Comparison of ENCODE assay signal across 28 mouse cellular contexts in the genomic region with DNA sequence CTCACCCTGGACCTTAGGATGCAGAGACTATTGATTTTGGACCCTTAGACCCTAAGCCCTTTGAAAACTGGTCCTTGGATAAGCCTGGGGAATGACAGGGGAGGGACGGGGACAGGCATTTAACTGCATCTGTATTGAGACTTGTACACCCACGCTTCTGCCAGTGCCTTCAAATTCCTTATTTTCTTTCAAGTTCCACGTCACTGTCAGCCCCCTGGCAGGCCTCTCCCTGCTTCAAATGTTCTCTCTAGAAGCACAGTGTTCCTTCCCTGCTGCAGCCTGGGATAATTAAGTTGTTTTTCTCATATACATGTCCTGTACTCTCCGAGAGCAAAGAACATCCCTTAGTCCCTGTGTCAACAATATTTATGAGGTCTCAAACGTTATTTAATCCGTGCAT. TPM values are rescaled to one million over a fixed set of nuclear protein-coding genes. Genes with fewer than 3 reads are reported as not detected.
DNase-seq lines count a peak whose midpoint lies in the region; ATAC-seq and TF ChIP-seq lines count a peak whose summit lies in the region.
"Had no signal": no experiment of that assay in that cellular context is flagged by ENCODE, and none has a peak within 500 bp of the region (broad histone marks: within the 10 kb centered on the region; RNA-seq: fewer than 3 reads in every experiment).

No protein-coding gene starts in this region.

- no peak overlapping the region for H3K9ac ChIP-seq in kidney, postnatal 0 days (ENCODE audit: low read depth, low read length)
- no peak overlapping the region for H3K9ac ChIP-seq in midbrain, embryonic 14.5 days (replicated peaks; ENCODE audit: low read length)
- H3K9ac ChIP-seq in midbrain, embryonic 16.5 days (ENCODE audit: low read depth, low read length), result no peak overlapping the region
- H3K9ac ChIP-seq: forebrain, embryonic 13.5 days; heart, embryonic 12.5 days; heart, embryonic 15.5 days; hindbrain, embryonic 13.5 days had no signal

- WGBS in kidney, postnatal 0 days, result 40% methylated on average over 6 of the region's 6 CpGs
- 45% methylated on average over 6 of the region's 6 CpGs for WGBS in midbrain, embryonic 14.5 days
- 52% methylated on average over 6 of the region's 6 CpGs for WGBS in midbrain, embryonic 16.5 days

- no peak for TF ChIP-seq CTCF in kidney, postnatal 0 days (IDR thresholded peaks at IDR 0.05; ENCODE audit: low read depth)
- no peak for TF ChIP-seq CTCF in brain, embryonic 14.5 days (IDR thresholded peaks at IDR 0.05; ENCODE audit: borderline replicate concordance, extremely low read depth, insufficient read depth, insufficient read length)

- no peak overlapping the region for H3K27ac ChIP-seq in kidney, postnatal 0 days
- no peak overlapping the region for H3K27ac ChIP-seq in midbrain, embryonic 14.5 days (replicated peaks; ENCODE audit: low read depth, low read length)
- H3K27ac ChIP-seq in midbrain, embryonic 16.5 days (ENCODE audit: low read length), result no peak overlapping the region
- H3K27ac ChIP-seq: forebrain, embryonic 10.5 days; forebrain, embryonic 13.5 days; heart, embryonic 15.5 days; hindbrain, embryonic 10.5 days; hindbrain, embryonic 13.5 days had no signal

- no peaks in the 10 kb centered on the region for H3K9me3 ChIP-seq in kidney, postnatal 0 days (replicated peaks; ENCODE audit: low read length)
- H3K9me3 ChIP-seq in midbrain, embryonic 14.5 days (ENCODE audit: control insufficient read depth, low read length), result no peaks in the 10 kb centered on the region
- no peaks in the 10 kb centered on the region for H3K9me3 ChIP-seq in midbrain, embryonic 16.5 days (replicated peaks; ENCODE audit: control insufficient read depth, low read length, poor library complexity, severe bottlenecking)
- H3K9me3 ChIP-seq: forebrain, embryonic 10.5 days; forebrain, embryonic 13.5 days; G1E; heart, embryonic 12.5 days; heart, embryonic 15.5 days; hindbrain, embryonic 10.5 days; hindbrain, embryonic 13.5 days had no signal

- no peak for ATAC-seq in kidney, postnatal 0 days (replicated peaks; ENCODE audit: low FRiP score, low read depth)
- ATAC-seq in midbrain, embryonic 14.5 days (ENCODE audit: low FRiP score, low TSS enrichment), result no peak
- ATAC-seq in midbrain, embryonic 16.5 days, result no peak
- ATAC-seq: forebrain, embryonic 13.5 days; forebrain, embryonic 16.5 days; hindbrain, embryonic 16.5 days; Patski had no signal

- no peak overlapping the region for H3K4me2 ChIP-seq in kidney, postnatal 0 days (ENCODE audit: low read length)
- H3K4me2 ChIP-seq in midbrain, embryonic 14.5 days (ENCODE audit: low read length), result no peak overlapping the region
- no peak overlapping the region for H3K4me2 ChIP-seq in midbrain, embryonic 16.5 days (ENCODE audit: low read length)
- H3K4me2 ChIP-seq: forebrain, embryonic 13.5 days; heart, embryonic 12.5 days; heart, embryonic 15.5 days; hindbrain, embryonic 13.5 days had no signal

- H3K36me3 ChIP-seq in kidney, postnatal 0 days (ENCODE audit: insufficient read depth, low read length), result peaks cover 13% of the 10 kb centered on the region; the same call in 1 of the 2 replicates
- peaks cover 19% of the 10 kb centered on the region for H3K36me3 ChIP-seq in midbrain, embryonic 14.5 days (ENCODE audit: control insufficient read depth, insufficient read depth, low read length)
- peaks cover 3% of the 10 kb centered on the region for H3K36me3 ChIP-seq in midbrain, embryonic 16.5 days (ENCODE audit: control insufficient read depth, insufficient read depth, low read length)
- H3K36me3 ChIP-seq: G1E had no signal

- TF ChIP-seq POLR2A in brain, embryonic 14.5 days (IDR thresholded peaks at IDR 0.05; ENCODE audit: borderline replicate concordance, extremely low read depth, insufficient read depth, insufficient read length, poor library complexity, severe bottlenecking), result no peak

- H3K4me3 ChIP-seq in kidney, postnatal 0 days (replicated peaks; ENCODE audit: low read depth, low read length), result no peak overlapping the region
- no peak overlapping the region for H3K4me3 ChIP-seq in midbrain, embryonic 14.5 days (replicated peaks; ENCODE audit: low read depth, low read length)
- H3K4me3 ChIP-seq in midbrain, embryonic 16.5 days (ENCODE audit: low read depth, low read length), result no peak overlapping the region
- H3K4me3 ChIP-seq: forebrain, embryonic 10.5 days; forebrain, embryonic 13.5 days; heart, embryonic 12.5 days; heart, embryonic 15.5 days; hindbrain, embryonic 10.5 days; hindbrain, embryonic 13.5 days had no signal

- no peaks in the 10 kb centered on the region for H3K27me3 ChIP-seq in kidney, postnatal 0 days (ENCODE audit: insufficient read depth, low read length)
- H3K27me3 ChIP-seq in midbrain, embryonic 14.5 days (ENCODE audit: control insufficient read depth, insufficient read depth, low read length), result no peaks in the 10 kb centered on the region
- H3K27me3 ChIP-seq in midbrain, embryonic 16.5 days (ENCODE audit: control insufficient read depth, insufficient read depth, low read depth, low read length), result no peaks in the 10 kb centered on the region
- H3K27me3 ChIP-seq: CH12.LX; forebrain, embryonic 13.5 days; heart, embryonic 12.5 days; heart, embryonic 15.5 days; hindbrain, embryonic 13.5 days; Patski had no signal

- no peaks in the 10 kb centered on the region for H3K4me1 ChIP-seq in kidney, postnatal 0 days (replicated peaks; ENCODE audit: insufficient read depth, low read length)
- 0 out of 2 replicates have a peak, but pooled peaks cover 4% of the 10 kb centered on the region for H3K4me1 ChIP-seq in midbrain, embryonic 14.5 days (ENCODE audit: control insufficient read depth, insufficient read depth, low read length)
- H3K4me1 ChIP-seq in midbrain, embryonic 16.5 days (ENCODE audit: control insufficient read depth, insufficient read depth, low read length), result 0 out of 2 replicates have a peak, but pooled peaks cover 2% of the 10 kb centered on the region
- H3K4me1 ChIP-seq: forebrain, embryonic 13.5 days had no signal

- peak; percentile 32 for DNase-seq in kidney, postnatal 0 days (ENCODE audit: low spot score)
- no peak for DNase-seq in kidney, postnatal 4 days
- peak; percentile 35 for DNase-seq in layer of hippocampus, adult 9-11 months
- no peak for DNase-seq in layer of hippocampus, postnatal 25 days (ENCODE audit: extremely low spot score in 1 of 2, low spot score in 1 of 2)
- peak; percentile 39 for DNase-seq in midbrain, embryonic 14.5 days
- DNase-seq in brain, embryonic 14.5 days (ENCODE audit: low read depth), result peak; percentile 29
- DNase-seq: adrenal gland, postnatal 10 days; adrenal gland, postnatal 36 days; B cell, adult 2 months; cerebellum, adult 11-12 months; cerebellum, adult 8-10 months; cerebellum, postnatal 10 days; gastrocnemius, postnatal 25 days; heart, adult 18-20 months; heart, postnatal 10 days; heart, postnatal 36 days had no signal

RNA-seq across cellular contexts. Expression of gene Cd180, which starts 55.8 kb away (rescaled TPM):
- polyA plus RNA-seq in kidney, postnatal 0 days (2015; fragmentation: Nextera tagmentation; extraction: Ambion mirVana), result 0.51 and 0.61 TPM in 2 replicates
- total RNA-seq in layer of hippocampus, postnatal 25 days (2021), result 1 to 10 TPM; 2.3 TPM
- polyA plus RNA-seq in midbrain, embryonic 14.5 days (2014; fragmentation: Nextera tagmentation; extraction: Ambion mirVana), result 0.62 and 1.0 TPM in 2 replicates
- 0.58 and 0.94 TPM in 2 replicates for polyA plus RNA-seq in midbrain, embryonic 16.5 days (2015; fragmentation: Nextera tagmentation; extraction: Ambion mirVana)
- 0.42 and 1.0 TPM in 2 replicates for polyA plus RNA-seq in brain, embryonic 14.5 days (2012; rRNA removed)
- polyA plus RNA-seq: G1E, Patski had no signal

Comparison
In these comparisons a context has a peak if more than half of its experiments do, and no peak if none do; other contexts are left out.
1. DNase-seq: peak in kidney, postnatal 0 days (single experiment), layer of hippocampus, adult 9-11 months (single experiment), midbrain, embryonic 14.5 days (single experiment) and brain, embryonic 14.5 days (single experiment); none in kidney, postnatal 4 days (0 of 2) and layer of hippocampus, postnatal 25 days (0 of 2).